Mouse (Mus musculus): Measurements from ENCODE around the gene Gfer. TPM values are rescaled to one million over a fixed set of nuclear protein-coding genes. Genes with fewer than 3 reads are reported as not detected.

Gene Gfer
- total and polyA plus RNA-seq, 2 experiments from 2014 or later, result 34.7 to 35.4 TPM

DNA sequence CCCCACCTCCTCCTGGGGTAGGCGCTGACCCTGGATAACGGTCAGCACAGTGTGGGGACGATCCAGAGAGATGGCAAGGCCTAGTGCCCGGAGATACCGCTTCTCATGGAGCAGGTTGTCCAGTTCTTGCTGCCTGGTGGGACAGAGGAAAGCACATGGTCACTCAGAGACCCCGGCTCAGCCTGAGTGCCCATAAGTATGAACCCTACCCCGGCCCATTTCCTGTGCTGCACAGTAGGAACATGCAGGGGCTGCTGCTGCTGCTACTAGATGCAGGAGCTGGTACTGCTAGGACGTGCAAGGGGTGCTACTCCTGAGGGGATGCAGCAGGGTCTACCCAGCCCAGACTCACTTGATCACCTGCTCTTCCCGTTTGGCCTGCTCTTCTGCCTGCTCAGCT is 5.3 kb upstream of the Gfer start:
- WGBS, result 92% methylated on average over 9 of the region's 9 CpGs
- Histone ChIP-seq H3K4me3 (ENCODE audit: low read depth, low read length) (no peak overlapping the region), H3K4me2 (ENCODE audit: low read depth) (no peak overlapping the region), H3K27ac (ENCODE audit: low read depth, low read length) (no peak overlapping the region), H3K9ac (no peak overlapping the region), H3K27me3 (ENCODE audit: insufficient read depth, low read length) (no peaks in the 10 kb centered on the region), H3K4me1 (ENCODE audit: insufficient read depth) (peaks cover 6% of the 10 kb centered on the region; the same call in 1 of the 2 replicates), H3K9me3 (ENCODE audit: low read length) (no peaks in the 10 kb centered on the region), H3K36me3 (ENCODE audit: insufficient read depth) (peaks cover 56% of the 10 kb centered on the region)
- no peak for TF ChIP-seq CTCF (IDR thresholded peaks at IDR 0.05; ENCODE audit: low read depth)
- ATAC-seq (no peak), DNase-seq (no peak)

GRCm38 (mm10) chr17:24699473-24699872 is 3.5 kb upstream of the Gfer start:
- ATAC-seq, result no peak
- no peaks in the 10 kb centered on the region for H3K27me3 ChIP-seq (ENCODE audit: insufficient read depth, low read length)
- TF ChIP-seq CTCF (IDR thresholded peaks at IDR 0.05; ENCODE audit: low read depth), result no peak

GRCm38 (mm10) chr17:24698715-24699114 is 2.8 kb upstream of the Gfer start:
- DNase-seq, result no peak
- H3K36me3 ChIP-seq (ENCODE audit: insufficient read depth), result peaks cover 40% of the 10 kb centered on the region
- H3K27me3 ChIP-seq (ENCODE audit: insufficient read depth, low read length), result no peaks in the 10 kb centered on the region
- ATAC-seq, result no peak
- no peak overlapping the region for H3K4me2 ChIP-seq (ENCODE audit: low read depth)
- H3K4me3 ChIP-seq (ENCODE audit: low read depth, low read length), result no peak overlapping the region
- no peak overlapping the region for H3K27ac ChIP-seq (ENCODE audit: low read depth, low read length)
- no peak overlapping the region for H3K9ac ChIP-seq
- H3K9me3 ChIP-seq (ENCODE audit: low read length), result no peaks in the 10 kb centered on the region
- 72% methylated on average over 9 of the region's 9 CpGs for whole genome bisulfite sequencing
- peaks cover 11% of the 10 kb centered on the region; the same call in 1 of the 2 replicates for H3K4me1 ChIP-seq (ENCODE audit: insufficient read depth)
- no peak for TF ChIP-seq CTCF (IDR thresholded peaks at IDR 0.05; ENCODE audit: low read depth)

More at GRCm38 (mm10) chr17:24699473-24699872, 3.5 kb upstream of the Gfer start:
- H3K9ac ChIP-seq, result no peak overlapping the region
- 87% methylated on average over 2 of the region's 2 CpGs for WGBS
- H3K36me3 ChIP-seq (ENCODE audit: insufficient read depth), result peaks cover 48% of the 10 kb centered on the region
- H3K4me1 ChIP-seq (ENCODE audit: insufficient read depth), result peaks cover 11% of the 10 kb centered on the region; the same call in 1 of the 2 replicates
- H3K27ac ChIP-seq (ENCODE audit: low read depth, low read length), result no peak overlapping the region
- H3K4me3 ChIP-seq (ENCODE audit: low read depth, low read length), result no peak overlapping the region
- no peak overlapping the region for H3K4me2 ChIP-seq (ENCODE audit: low read depth)
- no peak for DNase-seq
- H3K9me3 ChIP-seq (ENCODE audit: low read length), result no peaks in the 10 kb centered on the region

DNA sequence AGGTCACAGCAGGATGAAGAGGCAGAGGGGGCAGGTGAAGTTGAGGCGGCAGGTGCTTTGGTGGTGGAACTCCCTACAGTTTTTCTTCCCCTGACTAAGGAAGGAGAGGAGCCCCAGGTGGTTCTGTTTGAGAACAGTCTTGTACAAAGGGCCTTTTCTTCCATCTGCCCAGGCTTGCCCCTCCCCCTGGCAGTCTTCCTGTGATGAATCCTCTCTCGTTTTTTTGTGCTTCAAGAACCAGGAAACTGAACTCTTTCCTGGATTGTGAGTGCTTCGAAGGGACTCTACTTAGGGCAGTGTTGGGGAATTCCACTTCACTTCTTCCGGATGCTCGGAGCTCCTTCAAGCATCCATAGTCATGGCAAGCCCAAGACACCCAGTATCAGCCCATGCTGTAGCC is 2.0 kb upstream of the Gfer start:
- 18% methylated on average over 5 of the region's 5 CpGs for WGBS
- Histone ChIP-seq H3K4me2 (ENCODE audit: low read depth) (no peak overlapping the region), H3K4me1 (ENCODE audit: insufficient read depth) (peaks cover 11% of the 10 kb centered on the region; the same call in 1 of the 2 replicates), H3K9ac (no peak overlapping the region), H3K4me3 (ENCODE audit: low read depth, low read length) (no peak overlapping the region), H3K36me3 (ENCODE audit: insufficient read depth) (peaks cover 41% of the 10 kb centered on the region), H3K27ac (ENCODE audit: low read depth, low read length) (no peak overlapping the region), H3K27me3 (ENCODE audit: insufficient read depth, low read length) (no peaks in the 10 kb centered on the region), H3K9me3 (ENCODE audit: low read length) (no peaks in the 10 kb centered on the region)
- ATAC-seq (no peak), DNase-seq (no peak)
- TF ChIP-seq CTCF (IDR thresholded peaks at IDR 0.05; ENCODE audit: low read depth), result no peak

GRCm38 (mm10) chr17:24695326-24696010 is 488 bp downstream of the Gfer start:
- H3K4me2 ChIP-seq (ENCODE audit: low read depth), result peak overlapping the region; percentile 83
- no peaks in the 10 kb centered on the region for H3K9me3 ChIP-seq (ENCODE audit: low read length)
- no peak for ATAC-seq
- no peaks in the 10 kb centered on the region for H3K27me3 ChIP-seq (ENCODE audit: insufficient read depth, low read length)
- peak overlapping the region; percentile 79 for H3K9ac ChIP-seq
- no peak for DNase-seq
- WGBS, result 7% methylated on average over 48 of the region's 51 CpGs
- H3K4me1 ChIP-seq (ENCODE audit: insufficient read depth), result peaks cover 16% of the 10 kb centered on the region
- H3K27ac ChIP-seq (ENCODE audit: low read depth, low read length), result peak overlapping the region; percentile 90
- peak overlapping the region; percentile 76 for H3K4me3 ChIP-seq (ENCODE audit: low read depth, low read length)
- TF ChIP-seq CTCF (IDR thresholded peaks at IDR 0.05; ENCODE audit: low read depth), result no peak
- H3K36me3 ChIP-seq (ENCODE audit: insufficient read depth), result peaks cover 19% of the 10 kb centered on the region

- ATAC-seq, result no peak
- peaks cover 29% of the 10 kb centered on the region for H3K4me1 ChIP-seq (ENCODE audit: insufficient read depth)
- H3K4me2 ChIP-seq (ENCODE audit: low read depth), result no peak overlapping the region
- no peaks in the 10 kb centered on the region for H3K27me3 ChIP-seq (ENCODE audit: insufficient read depth, low read length)
- no peak for TF ChIP-seq CTCF (IDR thresholded peaks at IDR 0.05; ENCODE audit: low read depth)
- H3K4me3 ChIP-seq (ENCODE audit: low read depth, low read length), result no peak overlapping the region
- 91% methylated on average over 5 of the region's 5 CpGs for WGBS
- H3K27ac ChIP-seq (ENCODE audit: low read depth, low read length), result no peak overlapping the region
- no peak for DNase-seq
- H3K36me3 ChIP-seq (ENCODE audit: insufficient read depth), result peaks cover 7% of the 10 kb centered on the region; the same call in 1 of the 2 replicates
- H3K9me3 ChIP-seq (ENCODE audit: low read length), result no peaks in the 10 kb centered on the region
- H3K9ac ChIP-seq, result no peak overlapping the region
Observed at GRCm38 (mm10) chr17:24692385-24692784, 3.6 kb downstream of the Gfer start.

- peak; percentile 80 for ATAC-seq
- Histone ChIP-seq H3K27ac (ENCODE audit: low read depth, low read length) (peak within 1 kb of the TSS; percentile 88), H3K4me3 (ENCODE audit: low read depth, low read length) (peak within 1 kb of the TSS; percentile 80), H3K9me3 (ENCODE audit: low read length) (no peaks in the 10 kb centered on the region), H3K4me1 (ENCODE audit: insufficient read depth) (peaks cover 22% of the 10 kb centered on the region), H3K4me2 (ENCODE audit: low read depth) (peak within 1 kb of the TSS; percentile 74), H3K27me3 (ENCODE audit: insufficient read depth, low read length) (no peaks in the 10 kb centered on the region), H3K9ac (peak within 1 kb of the TSS; percentile 92), H3K36me3 (ENCODE audit: insufficient read depth) (peaks cover 17% of the 10 kb centered on the region; the same call in 1 of the 2 replicates)
- WGBS, result 2% methylated on average over 41 of the region's 55 CpGs
- peak; percentile 80 for DNase-seq
- 0 out of 2 replicates have a peak, but pooled peaks have one; percentile 14 for TF ChIP-seq CTCF (IDR thresholded peaks at IDR 0.05; ENCODE audit: low read depth)
Observed at GRCm38 (mm10) chr17:24689251-24690081, 6.5 kb downstream of the Gfer start, which contains the start of gene Syngr3. TSS of gene Syngr3 (minus strand) at chr17:24689955.
